Mouse (Mus musculus): Measurements from ENCODE around the gene Smarcd1.

DNA sequence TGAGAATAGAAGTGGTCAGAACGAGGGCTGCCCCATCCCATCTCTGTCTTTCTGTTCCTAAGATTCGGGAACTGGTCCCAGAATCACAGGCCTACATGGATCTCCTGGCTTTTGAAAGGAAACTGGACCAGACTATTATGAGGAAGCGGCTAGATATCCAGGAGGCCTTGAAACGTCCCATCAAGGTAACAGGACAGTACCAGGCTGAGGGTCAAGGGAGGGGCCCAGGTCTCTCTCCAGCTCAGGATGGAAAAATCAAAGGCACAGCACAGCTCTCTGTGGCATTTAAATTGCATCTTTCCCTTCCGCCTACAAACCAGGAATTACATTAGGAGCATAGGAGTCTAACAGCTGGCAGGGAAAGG, 1.7 kb downstream of the Smarcd1 start:
- TF ChIP-seq MYOD1 (IDR thresholded peaks at IDR 0.05; ENCODE audit: control insufficient read depth, insufficient read length, low read depth) (no peak), CTCF (IDR thresholded peaks at IDR 0.05; ENCODE audit: control insufficient read depth, insufficient read depth, insufficient read length) (no peak), USF1 (IDR thresholded peaks at IDR 0.05; ENCODE audit: low read depth) (no peak)
